Mouse (Mus musculus): ENCODE measurements around the gene Rfx5. TPM values are rescaled to one million over a fixed set of nuclear protein-coding genes. Genes with fewer than 3 reads are reported as not detected.
"Not testable (repeated sequence)": the region's sequence is repeated elsewhere in the genome, so short reads cannot be mapped to it uniquely, and the experiment has no call there.

The Rfx5 gene
- 1 to 10 TPM; 4.5 to 8.4 (median 6.1) TPM for total RNA-seq (2022)

DNA sequence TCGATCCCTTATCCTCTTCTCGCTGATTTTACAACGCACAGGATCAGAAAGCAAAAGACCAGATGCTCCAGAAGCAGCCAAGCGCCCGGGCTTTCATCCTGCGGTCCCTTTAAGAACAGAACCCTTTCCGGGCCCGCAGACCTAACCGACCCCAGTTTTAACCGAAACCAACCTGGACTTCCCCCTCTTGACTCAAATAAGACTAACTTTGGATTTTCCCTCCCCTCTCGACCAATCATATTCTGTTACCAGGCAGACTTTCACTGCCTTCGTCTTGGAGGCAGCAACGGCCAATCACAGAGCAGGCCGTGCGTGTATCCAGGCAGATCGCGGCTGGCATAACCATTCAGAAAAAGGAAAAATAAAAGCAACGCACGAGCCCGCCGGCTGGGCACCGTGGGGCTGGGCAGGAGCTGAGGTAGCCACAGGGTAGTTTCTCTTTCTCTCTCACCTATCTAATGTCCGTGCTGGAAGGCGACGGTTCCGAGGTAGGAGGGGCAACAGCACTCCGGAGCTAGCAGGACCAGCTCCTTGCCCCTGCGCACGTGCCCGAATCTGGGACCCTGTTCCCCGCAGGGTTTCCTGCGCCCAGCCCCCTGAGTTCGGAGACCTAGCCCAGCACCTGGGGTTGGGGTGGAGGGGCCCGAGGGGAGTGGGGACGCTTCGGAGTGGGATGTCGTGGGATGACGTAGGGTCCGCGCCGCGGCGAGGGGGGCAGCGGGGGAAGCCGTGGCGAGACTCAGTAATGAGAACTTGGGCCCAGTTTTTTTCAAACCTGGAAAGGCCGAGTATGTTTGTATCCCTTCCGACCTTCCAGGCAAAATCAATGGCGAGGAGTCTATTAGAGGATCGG lies at the start of gene Rfx5:
TSS of gene Rfx5 (plus strand) at position 312 of the 853 bp plus-strand sequence.
- DNase-seq (ENCODE audit: low spot score in 2 of 2) = peak; percentile 86 to 87

DNA sequence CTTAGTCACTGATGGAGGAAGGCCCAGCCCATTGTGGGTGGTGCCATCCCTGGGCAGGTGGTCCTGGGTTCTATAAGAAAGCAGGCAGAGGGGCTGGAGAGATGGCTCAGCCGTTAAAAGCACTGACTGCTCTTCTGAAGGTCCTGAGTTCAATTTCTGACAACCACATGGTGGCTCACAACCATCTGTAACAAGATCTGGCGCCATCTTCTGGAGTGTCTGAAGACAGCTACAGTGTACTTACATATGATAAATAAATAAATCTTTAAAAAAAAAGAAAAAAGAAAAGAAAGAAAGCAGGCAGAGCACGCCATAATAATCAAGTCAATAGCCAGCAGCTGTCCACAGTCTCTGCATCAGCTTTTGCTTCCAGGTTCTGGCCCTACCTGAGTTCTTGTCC lies 49.1 kb upstream of the Rfx5 start:
- DNase-seq (ENCODE audit: low spot score in 2 of 2) = not testable (repeated sequence)

DNA sequence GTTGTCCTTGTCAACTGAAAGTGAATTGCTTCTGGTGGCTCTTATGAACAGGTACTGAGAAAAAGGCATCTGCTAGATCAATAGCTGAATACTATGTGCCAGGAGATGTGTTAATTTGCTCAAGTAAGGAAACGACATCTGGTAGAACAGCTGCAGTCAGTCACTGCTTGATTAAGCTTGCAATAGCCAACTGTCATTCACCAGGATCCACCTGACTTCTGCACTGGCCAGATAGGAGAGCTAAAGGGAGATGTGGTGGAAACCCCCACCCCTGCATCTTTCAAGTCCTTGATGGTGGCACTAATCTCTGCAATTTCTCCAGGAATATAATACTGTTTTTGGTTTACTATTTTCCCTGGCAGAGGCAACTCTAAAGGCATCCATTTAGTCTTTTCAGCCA lies 47.4 kb upstream of the Rfx5 start:
- DNase-seq (ENCODE audit: low spot score in 2 of 2) = no peak

DNA sequence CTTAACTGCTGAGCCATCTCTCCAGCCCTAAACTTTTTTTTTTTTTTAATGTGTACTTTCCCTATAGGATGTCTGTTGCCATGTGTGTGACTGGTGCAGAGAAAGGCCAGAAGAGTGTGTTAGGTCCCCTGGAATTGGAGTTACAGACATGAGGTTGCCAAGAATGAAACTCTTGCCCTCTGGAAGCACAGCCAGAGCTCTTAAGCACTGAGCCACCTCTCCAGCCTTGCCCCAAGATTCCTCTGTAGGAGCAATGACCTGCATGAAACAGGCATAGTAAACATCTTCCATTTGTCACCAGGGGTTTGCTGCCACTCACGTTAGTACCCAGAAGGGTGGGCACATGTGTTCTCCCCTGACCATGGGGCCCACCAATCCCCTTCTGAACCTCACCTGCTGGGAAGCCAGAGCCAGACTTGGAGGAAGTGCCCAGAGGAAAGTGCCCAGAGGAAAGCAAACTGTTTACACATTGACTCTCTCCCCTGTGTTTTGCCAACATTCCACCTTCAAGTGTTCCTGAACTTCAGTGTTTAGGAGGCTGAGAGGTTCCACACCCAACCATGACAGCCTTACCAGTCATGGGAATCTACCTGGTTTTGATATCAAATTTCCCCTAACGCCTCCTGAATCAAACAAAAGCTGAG lies 42.7 kb upstream of the Rfx5 start:
- DNase-seq (ENCODE audit: low spot score in 2 of 2) = no peak

DNA sequence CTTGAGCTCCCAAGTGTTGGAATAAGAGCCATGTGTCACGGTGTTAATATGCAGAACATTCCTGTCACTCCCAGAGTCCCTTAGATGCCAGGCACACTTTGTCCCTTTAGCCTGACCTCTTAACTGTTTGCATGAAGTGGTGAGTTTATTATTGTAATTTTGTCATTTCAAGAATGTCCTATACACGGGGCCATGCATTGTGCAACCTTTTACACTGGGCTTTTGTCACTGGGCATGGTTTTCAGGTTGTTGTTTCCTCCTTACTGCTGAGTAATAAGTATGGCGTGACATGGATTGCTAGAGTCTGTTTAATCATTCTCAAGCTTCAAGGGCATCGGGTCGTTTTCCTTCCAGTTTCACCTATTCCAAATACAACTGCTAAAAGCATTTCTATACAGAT lies 40.1 kb upstream of the Rfx5 start:
- no peak for DNase-seq (ENCODE audit: low spot score in 2 of 2)

DNA sequence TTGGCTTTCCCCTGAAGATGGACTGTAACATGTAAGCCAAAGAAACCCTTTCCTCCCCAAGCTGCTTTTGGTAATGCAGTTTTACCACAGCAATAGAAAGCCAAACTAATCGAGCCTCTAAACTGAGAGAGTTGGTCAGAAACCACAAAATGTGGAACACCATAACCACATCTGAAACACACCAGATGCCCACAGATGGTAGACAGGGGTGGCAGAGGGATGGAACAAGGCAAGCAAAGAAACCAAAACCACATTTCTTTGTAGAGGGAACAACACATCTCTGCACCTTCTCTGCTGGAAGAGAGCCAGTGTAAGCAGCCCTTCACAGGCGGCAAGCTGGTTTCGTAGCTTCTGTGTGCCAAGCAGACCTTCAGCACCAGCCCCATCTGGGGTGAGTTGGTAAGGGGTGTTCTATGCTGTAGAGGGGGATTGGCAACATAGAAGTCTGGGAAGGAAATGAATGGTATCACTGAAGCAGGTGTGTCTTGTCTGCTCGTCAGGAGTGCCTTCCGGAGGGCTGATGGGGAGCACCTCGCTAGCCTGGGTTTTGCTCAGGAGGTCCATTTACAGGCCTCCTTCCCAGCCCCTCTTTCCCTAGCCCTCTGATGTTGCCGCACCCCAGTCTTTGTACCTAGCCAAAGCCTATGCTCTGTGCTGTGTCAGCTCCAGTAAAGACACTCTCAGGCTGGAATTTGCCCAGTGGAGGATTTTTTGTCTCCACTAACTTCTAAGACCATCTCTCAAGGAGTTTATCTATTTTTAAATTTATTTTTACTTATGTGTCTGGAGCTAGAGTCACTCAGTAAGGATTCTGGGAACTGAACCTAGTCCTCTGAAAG lies 37.8 kb upstream of the Rfx5 start:
- DNase-seq (ENCODE audit: low spot score in 2 of 2) = no peak

DNA sequence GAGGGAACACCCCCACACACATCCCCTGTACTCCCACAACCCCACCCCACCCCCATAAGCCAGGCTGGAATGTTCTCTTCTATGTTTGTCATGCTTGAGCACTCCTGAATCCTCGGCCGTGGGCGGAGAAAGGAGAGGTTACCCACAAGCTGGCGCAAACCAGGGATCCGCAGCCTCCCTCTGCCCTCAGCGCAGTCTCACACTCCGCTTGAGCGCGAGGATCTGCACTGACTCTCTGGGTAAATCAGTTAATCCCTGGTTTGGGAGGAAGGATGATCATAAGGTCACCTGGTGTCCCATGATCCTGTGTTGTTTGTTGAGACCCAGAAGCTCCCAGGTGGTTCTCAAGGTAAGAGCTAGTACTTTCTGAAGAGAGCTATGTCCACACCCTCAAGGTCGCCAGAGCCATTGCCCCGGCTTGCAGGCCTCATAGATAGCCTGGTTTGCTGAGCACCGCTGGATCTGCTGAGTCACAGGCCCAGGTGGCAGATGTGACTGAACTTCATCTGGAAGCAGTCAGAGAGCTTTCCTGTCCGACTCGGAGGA lies 36.0 kb upstream of the Rfx5 start:
- DNase-seq (ENCODE audit: low spot score in 2 of 2) = no peak

DNA sequence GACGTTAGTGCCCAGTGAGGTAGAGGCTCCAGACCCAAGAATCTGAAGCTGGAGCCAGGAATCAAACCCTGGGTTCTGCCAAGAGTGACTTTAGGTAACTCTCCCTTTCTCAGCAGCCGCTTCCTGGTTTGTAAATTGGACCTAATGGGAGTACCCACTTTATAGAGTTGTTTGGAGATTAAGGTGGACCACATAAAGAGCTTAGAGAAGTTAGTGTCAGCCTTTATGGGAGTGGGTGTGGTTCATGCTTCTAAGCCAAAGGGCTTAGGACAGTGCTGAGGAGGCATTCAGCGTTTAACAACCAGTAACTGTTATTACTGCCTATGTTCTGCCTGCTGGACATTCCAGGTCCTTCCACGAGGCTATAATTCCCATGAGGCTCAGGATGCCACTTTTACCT lies 35.0 kb upstream of the Rfx5 start:
- DNase-seq (ENCODE audit: low spot score in 2 of 2) = no peak

DNA sequence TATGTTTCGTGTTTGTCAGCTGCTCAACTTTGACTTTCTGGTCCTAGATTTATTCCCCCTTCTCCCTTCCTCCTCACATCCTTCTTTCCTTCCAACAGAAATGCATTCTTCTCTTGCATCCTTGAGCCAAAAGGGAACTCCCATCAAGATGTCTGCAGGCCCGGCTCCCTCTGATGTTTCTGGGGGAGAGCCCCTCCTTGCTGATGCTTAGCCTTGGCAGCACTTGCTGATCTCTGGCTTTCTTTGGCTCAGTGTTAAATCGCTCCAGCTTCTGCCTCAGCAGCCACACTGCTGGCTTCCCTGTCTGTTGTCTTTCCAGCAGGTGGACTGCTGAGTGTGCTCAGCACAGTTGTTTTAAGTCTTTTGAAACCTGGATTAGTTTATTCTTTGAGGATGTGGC lies 32.8 kb upstream of the Rfx5 start:
- DNase-seq (ENCODE audit: low spot score in 2 of 2) = no peak

DNA sequence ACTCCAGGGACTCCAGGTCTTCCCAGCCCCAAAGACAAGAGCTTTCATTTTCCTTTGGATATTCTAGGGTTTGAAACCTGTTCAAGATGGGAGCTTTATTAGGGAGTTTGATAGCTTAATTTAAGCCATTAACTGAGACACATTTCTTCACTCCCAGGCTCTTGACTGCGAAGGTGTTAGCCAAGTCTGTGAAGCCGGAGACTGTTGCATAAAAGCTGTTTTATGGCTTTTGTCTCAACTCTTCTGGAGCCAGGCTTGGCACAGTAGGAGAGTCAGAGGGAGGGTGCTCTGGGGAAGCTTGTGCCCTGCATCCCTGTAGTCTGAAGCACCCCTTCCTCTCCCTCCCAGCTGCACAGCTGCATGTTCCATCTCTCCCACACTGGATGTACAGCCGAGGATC lies 31.5 kb upstream of the Rfx5 start:
- no peak for DNase-seq (ENCODE audit: low spot score in 2 of 2)

DNA sequence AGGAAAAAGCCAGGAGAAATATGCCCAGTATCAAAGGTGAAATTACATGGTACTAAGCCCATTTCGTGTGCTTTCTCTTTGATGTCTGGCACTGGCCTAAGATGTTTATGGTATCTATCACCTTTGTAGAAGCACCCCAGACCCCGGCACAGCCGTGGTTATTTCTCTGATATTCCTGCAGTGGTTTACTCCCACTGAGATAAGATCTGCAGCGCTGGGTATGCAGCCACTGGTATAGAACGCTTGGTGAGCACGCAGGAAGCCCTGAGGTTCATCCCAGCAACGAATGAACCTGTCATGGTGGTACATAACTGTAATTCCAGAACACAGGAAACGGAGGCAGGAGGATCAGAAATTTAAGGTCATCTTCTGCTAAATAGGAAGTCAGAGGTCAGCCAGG lies 29.2 kb upstream of the Rfx5 start:
- DNase-seq (ENCODE audit: low spot score in 2 of 2) = no peak

DNA sequence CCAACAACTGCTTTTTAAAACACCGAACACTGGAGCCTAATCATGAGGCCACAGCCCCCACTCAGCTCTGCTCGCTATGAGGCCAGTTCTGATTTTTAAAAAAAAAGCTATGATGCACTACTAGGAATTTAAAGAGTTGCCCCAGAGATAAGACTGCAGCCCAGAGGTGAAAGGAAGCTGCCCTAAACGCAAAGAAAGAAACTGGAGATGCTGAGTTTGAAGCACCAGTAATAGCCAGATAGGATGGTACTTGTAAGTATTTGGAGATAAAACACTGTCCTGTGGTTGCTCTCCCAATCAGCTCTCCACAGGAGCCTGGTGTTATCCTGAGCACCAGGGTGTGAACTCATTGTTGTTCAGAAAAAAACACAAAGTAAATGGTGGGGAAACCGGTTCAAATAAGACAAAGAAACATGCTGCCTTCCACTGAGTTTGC lies 27.6 kb upstream of the Rfx5 start:
- not testable (repeated sequence) for DNase-seq (ENCODE audit: low spot score in 2 of 2)

DNA sequence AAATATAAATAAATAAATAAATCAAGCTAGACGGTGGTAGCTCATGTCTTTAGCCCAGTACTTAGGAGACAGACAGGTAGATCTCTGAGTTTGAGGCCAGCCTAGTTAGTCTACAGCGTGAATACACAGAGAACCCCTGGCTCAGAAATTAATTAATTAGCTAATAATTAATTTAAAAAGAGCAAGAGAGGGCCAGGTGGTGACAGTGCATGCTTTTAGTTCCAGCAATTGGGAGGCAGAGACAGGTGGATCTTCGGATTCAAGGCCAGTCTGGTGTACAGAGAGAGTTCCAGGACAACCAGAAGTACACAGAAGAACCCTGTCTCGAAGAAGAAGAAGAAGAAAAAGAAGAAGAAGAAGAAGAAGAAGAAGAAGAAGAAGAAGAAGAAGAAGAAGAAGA lies 24.9 kb upstream of the Rfx5 start:
- not testable (repeated sequence) for DNase-seq (ENCODE audit: low spot score in 2 of 2)

DNA sequence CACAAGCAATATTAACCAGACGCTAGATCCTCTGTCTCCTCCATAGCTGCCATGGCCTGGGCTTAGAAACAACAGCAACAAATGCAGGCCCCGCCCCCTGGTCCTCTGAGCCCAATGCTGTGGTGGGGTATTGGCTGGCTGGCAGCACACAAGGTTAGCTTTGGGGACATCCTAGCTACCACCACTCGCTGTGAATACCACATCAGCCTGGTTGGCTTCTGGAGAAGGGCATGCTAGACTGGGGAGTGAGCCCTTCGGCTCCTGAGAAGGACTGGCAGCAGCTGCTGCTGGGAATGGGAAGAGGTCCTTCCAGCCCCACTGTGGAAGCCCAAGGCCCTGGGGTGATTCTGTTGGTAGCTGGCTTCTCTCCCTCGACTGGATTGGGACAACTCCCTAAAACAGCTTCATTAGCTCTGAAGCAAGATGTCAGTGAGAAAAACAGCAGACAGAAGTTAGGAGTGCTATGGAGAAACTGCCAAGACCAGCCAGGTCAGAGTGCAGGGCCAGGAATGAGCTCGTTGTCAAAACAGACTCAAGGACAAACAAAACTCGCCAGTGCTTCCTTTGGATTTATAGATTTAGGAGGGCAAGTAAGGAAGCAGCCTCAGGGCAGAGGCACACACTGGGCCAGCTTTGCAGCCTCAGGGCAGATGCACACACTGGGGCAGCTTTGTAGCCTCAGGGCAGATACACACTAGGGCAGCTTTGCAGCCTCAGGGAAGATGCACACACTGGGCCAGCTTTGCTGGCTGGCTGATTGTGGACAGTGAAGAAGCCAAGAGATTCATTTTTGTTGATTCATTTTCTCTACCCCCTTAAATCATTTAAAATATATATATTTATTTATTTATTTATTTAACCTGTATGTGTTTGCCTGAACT lies 23.2 kb upstream of the Rfx5 start:
- not testable (repeated sequence) for DNase-seq (ENCODE audit: low spot score in 2 of 2)

DNA sequence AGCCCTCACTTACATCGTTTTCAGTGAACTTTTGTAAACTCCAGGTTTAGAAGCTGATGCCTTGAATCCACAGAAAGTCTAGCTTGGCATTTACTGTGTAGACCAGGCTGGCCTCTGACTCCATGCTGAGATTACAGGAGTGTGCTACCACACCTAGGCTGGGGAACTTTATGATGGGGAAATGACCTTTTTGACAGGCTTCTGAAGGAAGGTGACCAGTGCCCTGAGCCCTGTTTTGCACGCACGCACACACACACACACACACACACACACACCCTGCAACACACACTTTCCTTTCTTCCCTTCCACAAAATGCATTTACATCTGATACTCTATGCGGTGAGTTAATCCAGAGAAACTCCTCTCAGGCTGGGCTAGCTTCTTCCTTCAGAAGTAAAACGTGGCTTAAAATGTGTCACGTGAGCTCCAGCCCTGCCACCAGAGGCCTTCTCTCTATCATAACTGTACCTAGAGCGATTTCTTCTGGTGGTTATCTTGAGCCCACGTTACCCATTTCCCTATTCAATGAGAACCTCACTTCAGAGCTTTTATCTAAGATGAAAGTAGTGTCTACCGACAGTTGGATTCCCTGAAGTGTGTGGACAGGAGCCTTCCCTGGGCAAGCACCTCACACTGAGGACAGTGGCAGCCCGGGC lies 22.3 kb upstream of the Rfx5 start:
- DNase-seq (ENCODE audit: low spot score in 2 of 2) = not testable (repeated sequence)

DNA sequence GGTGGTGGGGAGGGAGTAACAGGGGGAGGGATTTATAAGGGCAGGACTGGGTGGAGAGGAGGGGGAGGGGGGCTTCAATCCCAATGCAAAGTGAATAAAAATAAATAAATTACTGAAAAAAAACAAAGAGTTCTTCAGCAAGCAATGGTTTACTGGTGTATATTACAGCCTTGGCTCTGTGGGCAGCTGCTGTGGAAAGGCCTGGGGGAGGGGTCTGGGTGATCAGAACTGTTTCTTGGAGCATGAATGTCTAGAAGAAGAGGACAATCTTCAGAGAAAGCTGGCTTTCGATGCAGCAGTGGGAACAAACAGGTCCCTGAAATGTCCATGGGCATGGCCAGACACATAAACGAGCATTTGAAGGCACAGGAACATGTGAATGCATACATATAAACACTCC lies 21.6 kb upstream of the Rfx5 start:
- not testable (repeated sequence) for DNase-seq (ENCODE audit: low spot score in 2 of 2)

DNA sequence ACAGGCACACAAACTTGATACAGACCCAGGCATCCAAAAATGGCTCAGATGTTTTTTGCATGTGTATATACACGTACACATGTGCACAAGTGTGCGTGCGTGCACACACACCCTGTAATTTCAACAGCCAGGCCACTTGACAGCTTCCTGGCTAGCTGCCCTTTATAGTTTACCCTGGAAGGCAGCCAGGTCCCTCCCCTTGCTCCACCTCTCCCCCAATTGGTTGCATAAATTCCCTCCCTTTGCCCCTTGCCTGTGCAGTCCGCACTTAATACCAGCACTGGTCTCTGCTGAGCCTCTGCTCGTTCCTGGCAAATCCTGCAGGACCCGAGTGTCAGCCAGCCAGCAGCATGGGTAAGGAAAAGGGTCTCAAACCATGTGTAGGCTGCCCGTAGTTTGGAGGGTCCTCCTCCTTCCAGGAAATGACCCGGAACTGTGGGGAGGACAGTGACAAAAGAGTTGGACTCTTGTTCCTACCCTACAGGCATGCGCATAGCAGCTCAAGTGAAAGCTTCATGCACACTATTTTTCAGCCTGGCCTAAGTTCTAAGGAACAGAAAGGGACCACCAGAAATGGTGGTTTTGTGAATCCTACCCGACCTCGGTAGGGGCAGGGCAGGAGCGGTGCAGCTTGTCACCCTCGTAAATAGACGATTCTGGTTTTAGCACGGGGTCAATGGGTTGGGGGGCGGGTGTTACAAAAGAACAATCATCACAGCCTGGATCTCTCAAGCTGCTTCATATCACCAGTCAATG lies 20.9 kb upstream of the Rfx5 start, which contains the start of gene Selenbp1:
TSS of gene Selenbp1 (plus strand) at position 248 of the 756 bp plus-strand sequence.
- DNase-seq (ENCODE audit: low spot score in 2 of 2) = peak; percentile 80 to 83

DNA sequence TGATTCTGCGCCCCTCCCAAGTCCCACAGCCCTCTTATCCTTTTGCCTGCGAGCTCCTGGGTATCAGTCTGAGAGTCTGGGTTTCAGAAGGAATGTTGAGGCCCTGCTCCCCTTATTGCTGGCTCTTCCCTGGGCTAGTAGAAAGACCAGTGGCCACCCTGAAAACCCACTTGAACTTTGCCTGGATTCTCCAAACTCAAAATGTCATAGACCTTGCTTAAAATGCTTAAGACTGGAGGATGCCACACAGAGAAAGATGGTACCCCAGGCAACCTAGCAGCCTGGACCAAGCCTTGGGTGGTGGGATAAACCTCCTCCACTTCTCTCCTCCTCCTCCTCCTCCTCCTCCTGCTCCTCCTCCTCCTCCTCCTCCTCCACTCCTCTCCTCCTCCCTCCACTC lies 20.3 kb upstream of the Rfx5 start:
- DNase-seq (ENCODE audit: low spot score in 2 of 2) = not testable (repeated sequence)

DNA sequence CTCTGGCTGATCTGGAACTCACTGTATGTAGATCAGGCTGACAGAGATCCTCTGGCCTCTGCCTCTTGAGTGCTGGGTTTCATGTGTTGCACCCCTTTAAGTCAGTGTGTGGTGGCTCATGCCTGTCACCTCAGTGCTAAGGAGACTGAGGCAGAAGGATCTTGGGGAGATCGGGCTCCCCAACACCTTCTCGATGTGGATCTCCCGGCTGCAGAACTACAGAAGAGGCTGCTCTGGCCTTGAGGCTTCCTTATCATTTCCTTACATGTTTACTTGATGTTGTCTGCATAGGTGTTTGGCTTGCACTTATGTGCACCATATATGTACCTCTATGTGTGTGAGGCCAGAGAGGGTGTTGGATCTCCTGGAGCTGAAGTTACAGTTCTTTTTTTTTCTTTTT lies 19.3 kb upstream of the Rfx5 start:
- DNase-seq (ENCODE audit: low spot score in 2 of 2) = not testable (repeated sequence)
